In the genomic region with DNA sequence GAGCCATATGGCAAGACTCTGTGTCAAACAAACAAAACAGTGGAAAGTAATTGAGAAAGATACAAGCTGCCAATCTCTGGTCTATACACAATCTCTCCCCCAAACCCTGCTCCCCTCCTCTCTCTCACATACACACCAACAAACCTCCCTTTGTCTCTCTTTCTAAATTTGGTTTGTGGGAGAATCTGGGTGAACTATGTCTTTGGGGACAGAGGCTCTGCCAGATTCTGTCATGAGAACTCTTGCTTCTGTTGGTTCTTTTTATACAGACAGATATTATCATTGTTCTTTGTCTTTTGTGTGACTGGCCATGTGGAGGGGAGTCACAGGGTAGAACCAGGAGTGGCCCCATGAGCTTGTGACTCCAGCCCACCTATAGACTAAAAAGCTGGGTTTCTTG, we compare ENCODE assay signal across 20 mouse cellular contexts. TPM values are rescaled to one million over a fixed set of nuclear protein-coding genes. Genes with fewer than 3 reads are reported as not detected.
DNase-seq lines count a peak whose midpoint lies in the region; ATAC-seq and TF ChIP-seq lines count a peak whose summit lies in the region.
"Had no signal": no experiment of that assay in that cellular context is flagged by ENCODE, and none has a peak within 500 bp of the region (broad histone marks: within the 10 kb centered on the region; RNA-seq: fewer than 3 reads in every experiment).

No protein-coding gene starts in this region.

- H3K4me2 ChIP-seq in midbrain, embryonic 11.5 days: no peak overlapping the region
- H3K4me2 ChIP-seq in midbrain, embryonic 13.5 days (replicated peaks): no peak overlapping the region
- no peak overlapping the region for H3K4me2 ChIP-seq in forebrain, embryonic 15.5 days (replicated peaks)
- H3K4me2 ChIP-seq in kidney, embryonic 15.5 days: no peak overlapping the region
- H3K4me2 ChIP-seq: embryonic facial prominence, embryonic 12.5 days; forebrain, embryonic 13.5 days had no signal

- TF ChIP-seq CTCF in cortical plate, adult 2 months (IDR thresholded peaks at IDR 0.05; ENCODE audit: extremely low read depth, insufficient read depth, low read length): no peak

- H3K4me3 ChIP-seq in midbrain, embryonic 11.5 days (ENCODE audit: low read depth, low read length): no peak overlapping the region
- H3K4me3 ChIP-seq in midbrain, embryonic 13.5 days (replicated peaks): no peak overlapping the region
- H3K4me3 ChIP-seq in cortical plate, adult 2 months (ENCODE audit: insufficient read depth, low read length): no peak overlapping the region
- H3K4me3 ChIP-seq in forebrain, embryonic 15.5 days: no peak overlapping the region
- no peak overlapping the region for H3K4me3 ChIP-seq in kidney, embryonic 15.5 days (replicated peaks)
- H3K4me3 ChIP-seq: embryonic facial prominence, embryonic 10.5 days; embryonic facial prominence, embryonic 12.5 days; forebrain, embryonic 13.5 days had no signal

- no peak for ATAC-seq in midbrain, embryonic 11.5 days (ENCODE audit: low FRiP score)
- ATAC-seq in midbrain, embryonic 13.5 days: no peak
- no peak for ATAC-seq in forebrain, embryonic 15.5 days (replicated peaks)
- ATAC-seq in kidney, embryonic 15.5 days (replicated peaks; ENCODE audit: low FRiP score): no peak
- ATAC-seq: forebrain, embryonic 13.5 days; forebrain, embryonic 16.5 days had no signal

- TF ChIP-seq POLR2A in cortical plate, adult 2 months (IDR thresholded peaks at IDR 0.05; ENCODE audit: extremely low read depth, insufficient read depth, low read length): no peak

- no peaks in the 10 kb centered on the region for H3K36me3 ChIP-seq in midbrain, embryonic 11.5 days (ENCODE audit: control insufficient read depth, insufficient read depth, low read length)
- no peaks in the 10 kb centered on the region for H3K36me3 ChIP-seq in midbrain, embryonic 13.5 days
- no peaks in the 10 kb centered on the region for H3K36me3 ChIP-seq in forebrain, embryonic 15.5 days
- no peaks in the 10 kb centered on the region for H3K36me3 ChIP-seq in kidney, embryonic 15.5 days
- H3K36me3 ChIP-seq: embryonic facial prominence, embryonic 10.5 days; embryonic facial prominence, embryonic 12.5 days had no signal

- H3K27me3 ChIP-seq in midbrain, embryonic 11.5 days (ENCODE audit: control insufficient read depth, insufficient read depth, low read length): no peaks in the 10 kb centered on the region
- H3K27me3 ChIP-seq in midbrain, embryonic 13.5 days: no peaks in the 10 kb centered on the region
- H3K27me3 ChIP-seq in forebrain, embryonic 15.5 days: no peaks in the 10 kb centered on the region
- no peaks in the 10 kb centered on the region for H3K27me3 ChIP-seq in kidney, embryonic 15.5 days
- H3K27me3 ChIP-seq: embryonic facial prominence, embryonic 12.5 days; forebrain, embryonic 13.5 days had no signal

- H3K9me3 ChIP-seq in midbrain, embryonic 11.5 days (ENCODE audit: control insufficient read depth, low read length): no peaks in the 10 kb centered on the region
- no peaks in the 10 kb centered on the region for H3K9me3 ChIP-seq in midbrain, embryonic 13.5 days
- no peaks in the 10 kb centered on the region for H3K9me3 ChIP-seq in forebrain, embryonic 15.5 days
- 0 out of 2 replicates have a peak, but pooled peaks cover 3% of the 10 kb centered on the region for H3K9me3 ChIP-seq in kidney, embryonic 15.5 days (replicated peaks)

- H3K27ac ChIP-seq in midbrain, embryonic 11.5 days (ENCODE audit: low read depth, low read length): no peak overlapping the region
- H3K27ac ChIP-seq in midbrain, embryonic 13.5 days: no peak overlapping the region
- H3K27ac ChIP-seq in cortical plate, adult 2 months (ENCODE audit: insufficient read depth, low read length): peak overlapping the region; percentile 77
- no peak overlapping the region for H3K27ac ChIP-seq in forebrain, embryonic 15.5 days (replicated peaks)
- H3K27ac ChIP-seq in kidney, embryonic 15.5 days: no peak overlapping the region
- H3K27ac ChIP-seq: embryonic facial prominence, embryonic 10.5 days; embryonic facial prominence, embryonic 12.5 days; forebrain, embryonic 13.5 days had no signal

- peak; percentile 59 for DNase-seq in layer of hippocampus, adult 9-11 months
- no peak for DNase-seq in layer of hippocampus, adult 11-12 months (ENCODE audit: low spot score)
- DNase-seq in midbrain, embryonic 11.5 days (ENCODE audit: low spot score, missing footprints): peak; percentile 17
- peak; percentile 85 for DNase-seq in brain, adult 2 months (ENCODE audit: low read depth, low spot score)
- DNase-seq: adrenal gland, adult 2 months; adrenal gland, postnatal 10 days; adrenal gland, postnatal 25 days; cerebellum, adult 11-12 months; cerebellum, adult 2 months; cerebellum, adult 9-11 months; cerebellum, postnatal 14 days; cerebellum, postnatal 36 days had no signal

- H3K9ac ChIP-seq in midbrain, embryonic 11.5 days (ENCODE audit: low read length): no peak overlapping the region
- H3K9ac ChIP-seq in midbrain, embryonic 13.5 days (replicated peaks): no peak overlapping the region
- H3K9ac ChIP-seq in forebrain, embryonic 15.5 days (replicated peaks): no peak overlapping the region
- H3K9ac ChIP-seq in kidney, embryonic 15.5 days: no peak overlapping the region
- H3K9ac ChIP-seq: embryonic facial prominence, embryonic 12.5 days; forebrain, embryonic 13.5 days had no signal

- H3K4me1 ChIP-seq in midbrain, embryonic 11.5 days (ENCODE audit: control insufficient read depth, insufficient read depth, low read length): no peaks in the 10 kb centered on the region
- no peaks in the 10 kb centered on the region for H3K4me1 ChIP-seq in midbrain, embryonic 13.5 days (replicated peaks)
- no peaks in the 10 kb centered on the region for H3K4me1 ChIP-seq in cortical plate, adult 2 months (ENCODE audit: control insufficient read depth, insufficient read depth, low read length)
- no peaks in the 10 kb centered on the region for H3K4me1 ChIP-seq in forebrain, embryonic 15.5 days
- H3K4me1 ChIP-seq in kidney, embryonic 15.5 days: no peaks in the 10 kb centered on the region
- H3K4me1 ChIP-seq: embryonic facial prominence, embryonic 12.5 days; forebrain, embryonic 13.5 days had no signal

RNA-seq across cellular contexts. Expression of gene Gstp1, which starts 10.2 kb away (rescaled TPM):
- 337 and 342 TPM in 2 replicates for polyA plus RNA-seq in midbrain, embryonic 11.5 days (2014; fragmentation: Nextera tagmentation; extraction: Ambion mirVana)
- polyA plus RNA-seq in midbrain, embryonic 13.5 days (2015; fragmentation: Nextera tagmentation; extraction: Ambion mirVana): 372 and 375 TPM in 2 replicates
- polyA plus RNA-seq in cortical plate, adult 2 months (2012; rRNA removed): 511 and 557 TPM in 2 replicates
- polyA plus RNA-seq in forebrain, embryonic 15.5 days (2015; fragmentation: Nextera tagmentation; extraction: Ambion mirVana): 421 and 426 TPM in 2 replicates
- polyA plus RNA-seq in kidney, embryonic 15.5 days (2015; fragmentation: Nextera tagmentation; extraction: Ambion mirVana): 529 and 563 TPM in 2 replicates

RNA-seq across cellular contexts. Expression of gene Ndufv1, which starts 15.0 kb away (rescaled TPM):
- polyA plus RNA-seq in midbrain, embryonic 11.5 days (2014; fragmentation: Nextera tagmentation; extraction: Ambion mirVana): 180 TPM in 2 replicates
- polyA plus RNA-seq in midbrain, embryonic 13.5 days (2015; fragmentation: Nextera tagmentation; extraction: Ambion mirVana): 203 and 210 TPM in 2 replicates
- polyA plus RNA-seq in cortical plate, adult 2 months (2012; rRNA removed): 260 and 262 TPM in 2 replicates
- 225 and 228 TPM in 2 replicates for polyA plus RNA-seq in forebrain, embryonic 15.5 days (2015; fragmentation: Nextera tagmentation; extraction: Ambion mirVana)
- 220 and 237 TPM in 2 replicates for polyA plus RNA-seq in kidney, embryonic 15.5 days (2015; fragmentation: Nextera tagmentation; extraction: Ambion mirVana)

RNA-seq across cellular contexts. Expression of gene Gstp2, which starts 18.2 kb away (rescaled TPM):
- polyA plus RNA-seq in midbrain, embryonic 11.5 days (2014; fragmentation: Nextera tagmentation; extraction: Ambion mirVana): 1.1 and 3.8 TPM in 2 replicates
- polyA plus RNA-seq in midbrain, embryonic 13.5 days (2015; fragmentation: Nextera tagmentation; extraction: Ambion mirVana): 1.3 and 3.9 TPM in 2 replicates
- polyA plus RNA-seq in cortical plate, adult 2 months (2012; rRNA removed): 11.7 and 12.9 TPM in 2 replicates
- polyA plus RNA-seq in forebrain, embryonic 15.5 days (2015; fragmentation: Nextera tagmentation; extraction: Ambion mirVana): 1.3 and 4.6 TPM in 2 replicates
- 2.4 and 14.9 TPM in 2 replicates for polyA plus RNA-seq in kidney, embryonic 15.5 days (2015; fragmentation: Nextera tagmentation; extraction: Ambion mirVana)

RNA-seq across cellular contexts. Expression of gene Doc2g, which starts 24.5 kb away (rescaled TPM):
- polyA plus RNA-seq in midbrain, embryonic 11.5 days (2014; fragmentation: Nextera tagmentation; extraction: Ambion mirVana): 1.5 TPM in 2 replicates
- polyA plus RNA-seq in midbrain, embryonic 13.5 days (2015; fragmentation: Nextera tagmentation; extraction: Ambion mirVana): 5.1 and 7.8 TPM in 2 replicates
- polyA plus RNA-seq in cortical plate, adult 2 months (2012; rRNA removed): 9.4 and 11.7 TPM in 2 replicates
- 9.0 and 11.1 TPM in 2 replicates for polyA plus RNA-seq in forebrain, embryonic 15.5 days (2015; fragmentation: Nextera tagmentation; extraction: Ambion mirVana)
- 5.0 and 5.1 TPM in 2 replicates for polyA plus RNA-seq in kidney, embryonic 15.5 days (2015; fragmentation: Nextera tagmentation; extraction: Ambion mirVana)

RNA-seq across cellular contexts. Expression of gene Gm49405, which starts 27.1 kb away (rescaled TPM):
- polyA plus RNA-seq in midbrain, embryonic 11.5 days (2014; fragmentation: Nextera tagmentation; extraction: Ambion mirVana): 0.87 and 1.5 TPM in 2 replicates
- polyA plus RNA-seq in midbrain, embryonic 13.5 days (2015; fragmentation: Nextera tagmentation; extraction: Ambion mirVana): 4.9 and 5.5 TPM in 2 replicates
- polyA plus RNA-seq in cortical plate, adult 2 months (2012; rRNA removed): 3.1 and 3.2 TPM in 2 replicates
- polyA plus RNA-seq in forebrain, embryonic 15.5 days (2015; fragmentation: Nextera tagmentation; extraction: Ambion mirVana): 6.8 and 7.6 TPM in 2 replicates
- polyA plus RNA-seq in kidney, embryonic 15.5 days (2015; fragmentation: Nextera tagmentation; extraction: Ambion mirVana): 3.3 and 4.1 TPM in 2 replicates
